Mouse (Mus musculus): ENCODE measurements around the gene Gorasp2. TPM values are rescaled to one million over a fixed set of nuclear protein-coding genes. Genes with fewer than 3 reads are reported as not detected.
A peak's percentile ranks its signal among the peaks of the same experiment; 100 is the strongest.

Gene Gorasp2
- polyA plus RNA-seq, 1 experiment from 2014 or later = 138 TPM

DNA sequence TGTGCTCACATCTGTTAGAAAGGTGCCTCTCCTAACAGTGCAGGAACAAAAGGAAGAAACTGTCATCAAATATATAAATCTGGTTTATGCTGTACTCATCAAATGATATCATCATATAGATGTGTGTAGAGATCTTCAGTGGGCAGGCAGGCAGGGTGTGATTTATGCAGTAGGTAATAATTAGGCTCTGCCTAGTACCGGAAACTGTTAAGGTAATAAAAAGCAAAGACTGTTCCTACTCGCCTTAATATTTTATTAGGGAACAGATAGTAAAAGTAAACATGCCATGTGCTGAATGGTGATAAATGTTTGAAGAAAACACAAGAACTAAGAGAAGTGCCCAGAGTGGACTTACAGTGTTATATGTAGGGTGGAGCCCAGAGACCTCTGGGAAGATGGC is 20.9 kb downstream of the Gorasp2 start:
- ATAC-seq (ENCODE audit: insufficient number of reproducible peaks, insufficient read depth, low FRiP score, low read depth) = no peak

DNA sequence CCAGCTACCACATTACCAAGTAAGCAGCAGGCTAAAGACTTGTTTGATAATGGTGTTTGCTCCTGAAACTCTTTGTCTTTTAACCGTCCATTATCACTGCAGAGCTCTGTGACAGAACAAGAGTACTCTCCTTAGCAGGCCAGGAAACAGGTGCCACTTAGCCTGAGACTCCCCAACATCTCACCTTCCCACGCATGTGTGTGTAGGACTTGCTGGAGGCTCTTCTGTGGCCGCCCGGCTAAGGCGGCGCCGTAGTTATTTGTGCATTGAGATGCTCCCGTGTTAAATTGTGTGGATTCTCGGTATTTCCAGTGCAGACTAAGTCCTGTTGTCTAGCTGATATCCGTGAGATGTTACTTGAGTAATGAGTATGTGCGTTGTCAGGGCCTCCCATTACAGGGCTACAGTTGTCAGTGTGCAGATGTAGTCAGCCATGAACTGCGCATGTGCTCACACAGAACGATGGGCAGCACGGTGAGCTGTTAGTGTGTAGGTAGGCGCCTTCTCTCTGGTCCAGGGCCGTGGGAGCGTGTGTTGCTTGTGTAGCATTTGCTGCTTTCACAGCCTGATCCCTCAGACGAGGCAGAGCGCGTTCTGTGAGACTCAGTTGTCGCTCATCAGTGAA is 27.2 kb downstream of the Gorasp2 start:
- WGBS = 94% methylated on average over 21 of the region's 21 CpGs

More for the DNA sequence above, 20.9 kb downstream of the Gorasp2 start:
- H3K4me2 ChIP-seq (ENCODE audit: low read length) = no peak overlapping the region
- H3K4me1 ChIP-seq (ENCODE audit: control insufficient read depth in 2 of 2, insufficient read depth in 2 of 2, low read length in 2 of 2) = no peaks in the 10 kb centered on the region
- H3K36me3 ChIP-seq (ENCODE audit: control insufficient read depth, insufficient read depth, low read length) = peaks cover 97% of the 10 kb centered on the region
- no peak overlapping the region for H3K27ac ChIP-seq (replicated peaks in 1 of 2; ENCODE audit: control insufficient read depth in 1 of 2, insufficient read depth in 1 of 2, low read depth in 2 of 2, low read length in 2 of 2)
- WGBS = 83% methylated on average over 2 of the region's 2 CpGs
- no peaks in the 10 kb centered on the region for H3K27me3 ChIP-seq (ENCODE audit: control insufficient read depth, insufficient read depth, low read length)
- no peak overlapping the region for H3K4me3 ChIP-seq (ENCODE audit: control insufficient read depth in 1 of 2, insufficient read depth in 1 of 2, low read depth in 1 of 2, low read length in 2 of 2)
- H3K9ac ChIP-seq (ENCODE audit: low read length) = no peak overlapping the region
- H3K9me3 ChIP-seq (ENCODE audit: control insufficient read depth, low read length) = no peaks in the 10 kb centered on the region

GRCm38 (mm10) chr2:70690195-70690594 is 28.8 kb downstream of the Gorasp2 start:
- 0 out of 2 replicates have a peak, but pooled peaks have one; percentile 3 for ATAC-seq (ENCODE audit: insufficient number of reproducible peaks, insufficient read depth, low FRiP score, low read depth)
- Histone ChIP-seq H3K9me3 (ENCODE audit: control insufficient read depth, low read length) (no peaks in the 10 kb centered on the region), H3K4me2 (ENCODE audit: low read length) (no peak overlapping the region), H3K4me3 (ENCODE audit: control insufficient read depth in 1 of 2, insufficient read depth in 1 of 2, low read depth in 1 of 2, low read length in 2 of 2) (no peak overlapping the region), H3K4me1 (ENCODE audit: control insufficient read depth in 2 of 2, insufficient read depth in 2 of 2, low read length in 2 of 2) (no peaks in the 10 kb centered on the region), H3K36me3 (ENCODE audit: control insufficient read depth, insufficient read depth, low read length) (peaks cover 84% of the 10 kb centered on the region), H3K27ac (replicated peaks in 1 of 2; ENCODE audit: control insufficient read depth in 1 of 2, insufficient read depth in 1 of 2, low read depth in 2 of 2, low read length in 2 of 2) (no peak overlapping the region), H3K27me3 (ENCODE audit: control insufficient read depth, insufficient read depth, low read length) (no peaks in the 10 kb centered on the region), H3K9ac (ENCODE audit: low read length) (no peak overlapping the region)
- 71% methylated on average over 11 of the region's 11 CpGs for WGBS

More for the DNA sequence above, 27.2 kb downstream of the Gorasp2 start:
- Histone ChIP-seq H3K27ac (replicated peaks in 1 of 2; ENCODE audit: control insufficient read depth in 1 of 2, insufficient read depth in 1 of 2, low read depth in 2 of 2, low read length in 2 of 2) (no peak overlapping the region), H3K27me3 (ENCODE audit: control insufficient read depth, insufficient read depth, low read length) (no peaks in the 10 kb centered on the region), H3K4me2 (ENCODE audit: low read length) (no peak overlapping the region), H3K36me3 (ENCODE audit: control insufficient read depth, insufficient read depth, low read length) (peaks cover 98% of the 10 kb centered on the region), H3K9me3 (ENCODE audit: control insufficient read depth, low read length) (no peaks in the 10 kb centered on the region), H3K4me3 (ENCODE audit: control insufficient read depth in 1 of 2, insufficient read depth in 1 of 2, low read depth in 1 of 2, low read length in 2 of 2) (no peak overlapping the region), H3K9ac (ENCODE audit: low read length) (no peak overlapping the region), H3K4me1 (ENCODE audit: control insufficient read depth in 2 of 2, insufficient read depth in 2 of 2, low read length in 2 of 2) (no peaks in the 10 kb centered on the region)
- ATAC-seq (ENCODE audit: insufficient number of reproducible peaks, insufficient read depth, low FRiP score, low read depth) = no peak

DNA sequence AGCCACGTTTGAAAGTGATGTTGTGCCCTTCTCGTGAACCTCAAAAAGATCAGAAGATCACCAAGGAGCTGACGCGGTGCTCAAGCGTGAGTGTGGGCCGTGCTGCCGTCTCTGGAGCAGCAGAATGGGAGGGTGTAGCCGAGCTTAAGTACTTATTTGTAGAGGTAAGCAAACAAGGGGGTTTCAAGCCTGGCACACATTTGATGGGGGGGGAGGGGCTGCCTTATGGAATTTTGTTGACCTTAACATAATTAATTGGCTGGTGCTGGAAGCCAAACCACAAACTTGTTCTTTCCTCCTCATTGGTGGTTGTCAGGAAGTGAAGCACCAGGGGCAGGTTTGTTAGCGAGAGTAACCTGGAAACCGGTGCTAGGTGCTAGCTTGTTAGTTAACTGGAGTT is 34.3 kb downstream of the Gorasp2 start:
- no peak for ATAC-seq (ENCODE audit: insufficient number of reproducible peaks, insufficient read depth, low FRiP score, low read depth)
- H3K4me2 ChIP-seq (ENCODE audit: low read length) = no peak overlapping the region
- H3K4me3 ChIP-seq (ENCODE audit: control insufficient read depth in 1 of 2, insufficient read depth in 1 of 2, low read depth in 1 of 2, low read length in 2 of 2) = no peak overlapping the region
- 88% methylated on average over 10 of the region's 10 CpGs for WGBS
- H3K4me1 ChIP-seq (ENCODE audit: control insufficient read depth in 2 of 2, insufficient read depth in 2 of 2, low read length in 2 of 2) = no peaks in the 10 kb centered on the region
- H3K27ac ChIP-seq (replicated peaks in 1 of 2; ENCODE audit: control insufficient read depth in 1 of 2, insufficient read depth in 1 of 2, low read depth in 2 of 2, low read length in 2 of 2) = no peak overlapping the region
- H3K27me3 ChIP-seq (ENCODE audit: control insufficient read depth, insufficient read depth, low read length) = no peaks in the 10 kb centered on the region
- H3K9ac ChIP-seq (ENCODE audit: low read length) = no peak overlapping the region
- no peaks in the 10 kb centered on the region for H3K9me3 ChIP-seq (ENCODE audit: control insufficient read depth, low read length)
- peaks cover 28% of the 10 kb centered on the region for H3K36me3 ChIP-seq (ENCODE audit: control insufficient read depth, insufficient read depth, low read length)

DNA sequence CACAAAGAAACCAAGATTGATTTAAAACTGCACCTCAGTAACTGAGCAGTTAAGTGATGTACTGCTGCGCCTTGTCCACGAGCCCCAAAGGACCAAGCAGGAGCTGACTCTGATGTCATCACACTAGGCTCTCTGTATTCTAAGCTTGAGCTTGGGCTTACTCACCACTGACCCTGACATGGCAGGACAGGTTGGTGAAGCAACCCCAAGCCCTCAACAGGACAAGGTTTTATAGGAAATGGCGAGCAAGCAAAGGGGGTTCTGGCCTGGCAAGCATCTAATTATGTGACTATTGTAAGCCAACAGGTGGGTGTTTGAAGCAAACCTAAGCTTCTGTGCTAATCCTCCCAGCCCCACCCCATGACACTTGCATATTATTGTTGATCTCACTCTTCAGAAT is 39.5 kb downstream of the Gorasp2 start:
- no peak for ATAC-seq (ENCODE audit: insufficient number of reproducible peaks, insufficient read depth, low FRiP score, low read depth)
- H3K36me3 ChIP-seq (ENCODE audit: control insufficient read depth, insufficient read depth, low read length) = no peaks in the 10 kb centered on the region
- no peak overlapping the region for H3K27ac ChIP-seq (replicated peaks in 1 of 2; ENCODE audit: control insufficient read depth in 1 of 2, insufficient read depth in 1 of 2, low read depth in 2 of 2, low read length in 2 of 2)
- H3K9ac ChIP-seq (ENCODE audit: low read length) = no peak overlapping the region
- H3K27me3 ChIP-seq (ENCODE audit: control insufficient read depth, insufficient read depth, low read length) = no peaks in the 10 kb centered on the region
- no peak overlapping the region for H3K4me2 ChIP-seq (ENCODE audit: low read length)
- no peaks in the 10 kb centered on the region for H3K9me3 ChIP-seq (ENCODE audit: control insufficient read depth, low read length)
- WGBS = 79% methylated on average over 3 of the region's 3 CpGs
- peaks cover 7 to 9% of the 10 kb centered on the region in 2 experiments; a peak in 3 of 4 replicates for H3K4me1 ChIP-seq (ENCODE audit: control insufficient read depth in 2 of 2, insufficient read depth in 2 of 2, low read length in 2 of 2)
- H3K4me3 ChIP-seq (ENCODE audit: control insufficient read depth in 1 of 2, insufficient read depth in 1 of 2, low read depth in 1 of 2, low read length in 2 of 2) = no peak overlapping the region

- H3K4me2 ChIP-seq (ENCODE audit: low read length) = no peak overlapping the region
- no peaks in the 10 kb centered on the region for H3K36me3 ChIP-seq (ENCODE audit: control insufficient read depth, insufficient read depth, low read length)
- ATAC-seq (ENCODE audit: insufficient number of reproducible peaks, insufficient read depth, low FRiP score, low read depth) = peak; percentile 23; the same call in 1 of the 2 replicates
- no peak overlapping the region for H3K4me3 ChIP-seq (ENCODE audit: control insufficient read depth in 1 of 2, insufficient read depth in 1 of 2, low read depth in 1 of 2, low read length in 2 of 2)
- no peaks in the 10 kb centered on the region for H3K27me3 ChIP-seq (ENCODE audit: control insufficient read depth, insufficient read depth, low read length)
- H3K4me1 ChIP-seq (ENCODE audit: control insufficient read depth in 2 of 2, insufficient read depth in 2 of 2, low read length in 2 of 2) = peaks cover 7 to 9% of the 10 kb centered on the region in 2 experiments; a peak in 3 of 4 replicates
- no peaks in the 10 kb centered on the region for H3K9me3 ChIP-seq (ENCODE audit: control insufficient read depth, low read length)
- 52% methylated on average over 9 of the region's 9 CpGs for WGBS
- no peak overlapping the region for H3K9ac ChIP-seq (ENCODE audit: low read length)
- no peak overlapping the region for H3K27ac ChIP-seq (replicated peaks in 1 of 2; ENCODE audit: control insufficient read depth in 1 of 2, insufficient read depth in 1 of 2, low read depth in 2 of 2, low read length in 2 of 2)
These were observed 40.2 kb downstream of the Gorasp2 start for GRCm38 (mm10) chr2:70701571-70701970.

GRCm38 (mm10) chr2:70702403-70702802 is 41.0 kb downstream of the Gorasp2 start:
- ATAC-seq (ENCODE audit: insufficient number of reproducible peaks, insufficient read depth, low FRiP score, low read depth) = no peak
- 10% methylated on average over 5 of the region's 5 CpGs for WGBS
- Histone ChIP-seq H3K36me3 (ENCODE audit: control insufficient read depth, insufficient read depth, low read length) (no peaks in the 10 kb centered on the region), H3K4me1 (ENCODE audit: control insufficient read depth in 2 of 2, insufficient read depth in 2 of 2, low read length in 2 of 2) (peaks cover 7 to 9% of the 10 kb centered on the region in 2 experiments; a peak in 3 of 4 replicates), H3K9me3 (ENCODE audit: control insufficient read depth, low read length) (no peaks in the 10 kb centered on the region), H3K4me2 (ENCODE audit: low read length) (no peak overlapping the region), H3K9ac (ENCODE audit: low read length) (no peak overlapping the region), H3K4me3 (ENCODE audit: control insufficient read depth in 1 of 2, insufficient read depth in 1 of 2, low read depth in 1 of 2, low read length in 2 of 2) (no peak overlapping the region), H3K27ac (replicated peaks in 1 of 2; ENCODE audit: control insufficient read depth in 1 of 2, insufficient read depth in 1 of 2, low read depth in 2 of 2, low read length in 2 of 2) (no peak overlapping the region), H3K27me3 (ENCODE audit: control insufficient read depth, insufficient read depth, low read length) (no peaks in the 10 kb centered on the region)

Data from heart, embryonic 14.5 days (tissue).